Mouse (Mus musculus) myocyte (in vitro differentiated cells): ENCODE results near the gene Micu1.

Experiments used
- CEBPB ChIP-seq: IDR thresholded peaks from 2 replicates; pipeline ENCODE4 v1.6.1; 2011; ENCODE audit warnings: mild to moderate bottlenecking, moderate library complexity; ENCODE audit not compliant: poor library complexity, insufficient read depth, severe bottlenecking
- E2F4 ChIP-seq: IDR thresholded peaks from one replicate; pipeline ENCODE4 v1.6.1; 2011; ENCODE audit warnings: mild to moderate bottlenecking, control low read depth, moderate library complexity; ENCODE audit not compliant: insufficient read depth
- MAX ChIP-seq: IDR thresholded peaks from one replicate; pipeline ENCODE4 v1.6.1; 2011; ENCODE audit warnings: low read depth, mild to moderate bottlenecking, control low read depth
- MYOD1 ChIP-seq, 3 experiments: IDR thresholded peaks; one replicate each; pipeline ENCODE4 v1.6.1; 2011; ENCODE audit warnings: control low read depth in 2 of 3, low read depth in 2 of 3, mild to moderate bottlenecking in 2 of 3, moderate library complexity in 1 of 3; ENCODE audit not compliant: insufficient read length in 2 of 3, control insufficient read depth in 1 of 3
- MYOG ChIP-seq, 3 experiments: IDR thresholded peaks; one replicate each; pipeline ENCODE4 v1.6.1; 2011; ENCODE audit warnings: control low read depth in 2 of 3, low read depth in 2 of 3, mild to moderate bottlenecking in 2 of 3; ENCODE audit not compliant: insufficient read length in 2 of 3, control insufficient read depth in 1 of 3, insufficient read depth in 1 of 3
- POLR2A ChIP-seq: IDR thresholded peaks from one replicate; pipeline ENCODE4 v1.6.1; 2011; ENCODE audit warnings: low read depth, mild to moderate bottlenecking, control low read depth, moderate library complexity; ENCODE audit not compliant: insufficient read length
- POLR2AphosphoS2 ChIP-seq: IDR thresholded peaks from one replicate; pipeline ENCODE4 v1.6.1; 2011; ENCODE audit warnings: low read depth, control low read depth; ENCODE audit not compliant: insufficient read length
- REST ChIP-seq: IDR thresholded peaks from one replicate; pipeline ENCODE4 v1.6.1; 2011; ENCODE audit warnings: mild to moderate bottlenecking, control low read depth, moderate library complexity; ENCODE audit not compliant: insufficient read depth, insufficient read length
- SRF ChIP-seq: IDR thresholded peaks from one replicate; pipeline ENCODE4 v1.6.1; 2011; ENCODE audit warnings: low read depth; ENCODE audit not compliant: control insufficient read depth, insufficient read length
- TCF12 ChIP-seq: IDR thresholded peaks from one replicate; pipeline ENCODE4 v1.6.1; 2011; ENCODE audit warnings: mild to moderate bottlenecking, control low read depth; ENCODE audit not compliant: poor library complexity, insufficient read depth, severe bottlenecking
- TCF3 ChIP-seq: IDR thresholded peaks from one replicate; pipeline ENCODE4 v1.6.1; 2011; ENCODE audit warnings: low read depth, control low read depth; ENCODE audit not compliant: insufficient read length
- USF1 ChIP-seq: IDR thresholded peaks from one replicate; pipeline ENCODE4 v1.6.1; 2011; ENCODE audit warnings: low read depth, mild to moderate bottlenecking, control low read depth, moderate library complexity

DNA sequence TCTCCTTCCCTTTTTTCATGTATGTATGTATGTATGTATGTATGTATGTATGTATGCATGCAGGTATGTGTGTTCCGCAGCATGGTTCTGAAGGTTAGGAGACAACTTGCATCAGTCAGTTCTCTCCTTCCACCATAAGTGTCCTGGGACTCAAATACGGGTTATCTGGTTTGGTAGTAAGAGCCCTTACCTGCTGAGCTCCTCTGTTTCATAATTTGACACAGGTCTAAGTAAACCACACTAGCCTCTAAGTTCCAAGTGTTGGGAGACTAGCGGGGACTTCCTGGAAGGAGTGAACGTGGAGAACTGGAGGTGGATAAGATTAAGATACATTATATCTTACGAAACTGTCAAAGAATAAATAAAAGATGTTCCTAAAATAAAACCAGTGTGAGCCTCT is 472 bp upstream of the Micu1 start:
- TF ChIP-seq TCF12 (no peak), POLR2AphosphoS2 (no peak), POLR2A (no peak), MYOD1 (IDR thresholded peaks at IDR 0.05; ENCODE audit: control insufficient read depth in 1 of 3, insufficient read length in 2 of 3, low read depth in 2 of 3) (no peak), E2F4 (no peak), USF1 (no peak), SRF (no peak), MAX (no peak), CEBPB (no peak), MYOG (IDR thresholded peaks at IDR 0.05; ENCODE audit: control insufficient read depth in 1 of 3, insufficient read depth in 1 of 3, insufficient read length in 2 of 3, low read depth in 2 of 3) (no peak), TCF3 (no peak), REST (no peak)
